Mouse (Mus musculus) monocyte, adult 2 months (primary cell): ENCODE measurements around the gene Gns.

ENCODE experiments used
- DNase-seq, 2 experiments: peaks; one replicate each; pipeline ENCODE4 v3.0.0; 2022; ENCODE audit warnings: low spot score in 2 of 2, low read depth in 1 of 2

Gene Gns

GRCm38 (mm10) chr10:121401005-121401404 lies 36.1 kb downstream of the Gns start:
- DNase-seq: no peak

- no peak for DNase-seq
Observed at GRCm38 (mm10) chr10:121403104-121403503, 38.2 kb downstream of the Gns start.

- no peak for DNase-seq
Observed at GRCm38 (mm10) chr10:121403946-121404345, 39.1 kb downstream of the Gns start.

GRCm38 (mm10) chr10:121409717-121410116 lies 44.8 kb downstream of the Gns start:
- DNase-seq: no peak

GRCm38 (mm10) chr10:121411721-121412455 lies 47.0 kb downstream of the Gns start:
- DNase-seq: no peak

- no peak for DNase-seq
Observed at GRCm38 (mm10) chr10:121412824-121413223, 47.9 kb downstream of the Gns start.

- no peak for DNase-seq
Observed at GRCm38 (mm10) chr10:121414127-121414526, 49.2 kb downstream of the Gns start.

GRCm38 (mm10) chr10:121418835-121419234 lies 53.9 kb downstream of the Gns start:
- no peak for DNase-seq

- DNase-seq: no peak
Observed at GRCm38 (mm10) chr10:121419640-121420470, 55.0 kb downstream of the Gns start.

GRCm38 (mm10) chr10:121421023-121421422 lies 56.1 kb downstream of the Gns start:
- no peak for DNase-seq

GRCm38 (mm10) chr10:121421657-121422290 lies 56.9 kb downstream of the Gns start:
- DNase-seq: no peak

GRCm38 (mm10) chr10:121422294-121422693 lies 57.4 kb downstream of the Gns start:
- DNase-seq: no peak

- DNase-seq: no peak
Observed at GRCm38 (mm10) chr10:121423541-121424349, 58.9 kb downstream of the Gns start.

GRCm38 (mm10) chr10:121424455-121424854 lies 59.6 kb downstream of the Gns start:
- no peak for DNase-seq

GRCm38 (mm10) chr10:121425079-121425478 lies 60.2 kb downstream of the Gns start:
- no peak for DNase-seq

- DNase-seq: no peak
Observed at GRCm38 (mm10) chr10:121425506-121426025, 60.7 kb downstream of the Gns start.

GRCm38 (mm10) chr10:121426458-121427070 lies 61.7 kb downstream of the Gns start:
- DNase-seq: no peak

GRCm38 (mm10) chr10:121427136-121427535 lies 62.2 kb downstream of the Gns start:
- peak in 1 of 2 experiments; percentile 26 for DNase-seq

GRCm38 (mm10) chr10:121428011-121428711 lies 63.3 kb downstream of the Gns start:
- DNase-seq: no peak

- no peak for DNase-seq
Observed at GRCm38 (mm10) chr10:121429089-121429488, 64.2 kb downstream of the Gns start.
